Mouse (Mus musculus): Measurements from ENCODE around the gene Patz1.

DNA sequence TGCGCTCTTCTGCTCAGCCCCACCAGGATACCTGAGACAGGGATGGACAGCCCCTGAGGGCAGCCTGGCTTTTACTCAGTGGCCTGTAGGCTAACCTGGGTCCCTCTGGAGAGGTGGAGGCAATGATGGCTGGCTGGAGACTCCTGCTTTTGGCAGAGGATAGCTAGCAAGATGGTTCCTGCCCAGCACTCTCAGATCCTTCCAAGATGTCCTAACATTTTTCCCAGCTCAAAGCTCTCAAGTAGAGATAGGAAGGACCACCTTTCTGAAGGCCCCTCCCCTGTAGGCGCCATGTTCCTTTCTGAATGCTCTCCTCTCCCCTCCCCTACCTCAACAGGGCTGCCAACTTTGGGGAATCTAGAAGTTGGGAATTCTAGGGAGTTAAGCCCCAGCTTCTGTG is 6.0 kb downstream of the Patz1 start:
- no peak for TF ChIP-seq CTCF (conservative IDR thresholded peaks at IDR 0.05; ENCODE audit: insufficient read depth, insufficient read length, low read depth, low read length)
- no peak for TF ChIP-seq POLR2A (IDR thresholded peaks at IDR 0.05; ENCODE audit: low read depth, low read length)

All from kidney, adult 2 months (tissue).